Mouse (Mus musculus) right cerebral cortex, postnatal 25 days (tissue): ENCODE measurements around the gene Adgre5.

Experiments used
- DNase-seq: peaks from one replicate; pipeline ENCODE4 v3.0.0; 2022

Adgre5 gene

GRCm38 (mm10) chr8:83681099-83681498, 60.0 kb downstream of the Adgre5 start:
- no peak for DNase-seq

GRCm38 (mm10) chr8:83680603-83681002, 60.5 kb downstream of the Adgre5 start:
- no peak for DNase-seq

GRCm38 (mm10) chr8:83679866-83680265, 61.3 kb downstream of the Adgre5 start:
- DNase-seq: no peak

GRCm38 (mm10) chr8:83674497-83674896, 66.6 kb downstream of the Adgre5 start:
- peak; percentile 59 for DNase-seq
